Mouse (Mus musculus): Measurements from ENCODE around the gene Dctn3.

DNA sequence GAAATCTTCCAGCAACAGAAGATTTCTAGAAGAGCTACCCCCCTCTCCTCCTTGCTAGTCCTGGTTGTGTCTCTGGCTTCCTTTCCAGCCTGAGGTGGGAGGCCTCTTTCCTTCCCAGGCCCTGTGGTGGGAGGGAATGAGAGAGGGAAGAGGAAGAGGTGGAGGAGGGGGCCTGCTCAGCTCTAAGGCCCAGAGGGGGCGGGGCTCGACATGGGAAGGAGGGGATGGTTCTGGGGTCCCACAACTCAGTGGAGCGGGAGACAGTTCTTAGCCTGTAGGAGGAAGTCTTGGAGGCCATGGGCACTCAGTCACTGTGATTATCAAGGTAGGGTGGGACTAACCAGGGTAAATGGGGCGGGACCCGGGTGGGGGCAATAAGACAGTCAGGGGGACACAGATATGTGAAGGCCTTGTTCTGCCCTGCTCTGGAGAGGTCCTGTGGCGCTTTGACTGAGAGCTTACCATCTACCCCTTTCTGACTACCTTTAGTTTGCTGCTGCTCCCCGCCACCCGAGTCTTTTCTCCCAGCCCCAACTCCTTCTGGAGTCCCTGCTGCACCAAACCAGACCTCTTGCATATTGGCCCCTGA is 39.2 kb upstream of the Dctn3 start:
- TF ChIP-seq CTCF (IDR thresholded peaks at IDR 0.05; ENCODE audit: extremely low read depth, insufficient read depth, insufficient read length, insufficient replicate concordance), result no peak
- TF ChIP-seq POLR2A (IDR thresholded peaks at IDR 0.05; ENCODE audit: low read depth, low read length), result no peak

Measured in spleen, adult 2 months (tissue).